Mouse (Mus musculus): ENCODE results near the gene Gm20219. TPM values are rescaled to one million over a fixed set of nuclear protein-coding genes. Genes with fewer than 3 reads are reported as not detected.

Gene Gm20219
- polyA plus RNA-seq, 1 experiment: 0.28 TPM

DNA sequence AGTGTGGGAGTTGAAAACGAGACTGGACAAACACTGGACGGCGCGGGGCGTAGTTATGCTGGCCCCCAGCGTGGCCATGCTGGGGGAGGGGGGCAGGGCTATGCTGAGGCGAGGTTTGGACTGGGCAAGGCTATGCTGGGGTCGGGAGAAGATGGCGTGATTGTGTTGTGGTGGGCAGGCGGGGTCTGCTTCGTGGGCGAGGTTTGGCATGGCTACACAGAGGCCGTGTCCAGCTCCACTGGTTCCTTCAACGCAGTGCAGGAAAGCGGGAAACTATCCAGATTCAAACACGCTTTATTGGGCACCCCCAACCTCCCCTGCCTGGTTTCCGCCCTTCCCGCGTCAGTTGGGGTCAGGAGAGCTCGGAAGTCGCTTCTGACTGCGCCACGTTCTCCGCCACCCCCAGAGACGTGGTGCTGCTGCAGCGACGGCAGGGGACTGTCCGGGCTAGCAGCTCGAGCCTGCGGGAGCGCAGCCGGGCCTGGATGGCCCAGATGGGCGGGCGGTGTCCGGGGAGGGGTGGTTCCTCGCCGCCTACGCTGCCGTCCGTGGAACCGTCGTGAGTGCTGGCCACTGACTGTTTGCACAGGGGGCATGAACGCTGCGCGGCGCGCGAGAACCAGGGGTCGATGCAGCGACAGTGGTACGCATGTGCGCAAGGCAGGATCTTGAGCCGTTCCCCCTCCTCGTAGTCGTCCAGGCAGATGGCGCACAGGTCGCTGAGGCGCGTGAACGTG lies 43.0 kb downstream of the Gm20219 start:
- Histone ChIP-seq H3K27me3 (ENCODE audit: control insufficient read depth, insufficient read depth, insufficient read length) (peaks cover 16% of the 10 kb centered on the region), H3K79me2 (ENCODE audit: control insufficient read depth, insufficient read depth) (no peaks in the 10 kb centered on the region), H3K4me2 (ENCODE audit: low read depth) (no peak overlapping the region), H3ac (ENCODE audit: control insufficient read depth, insufficient read length) (no peak overlapping the region), H3K36me3 (ENCODE audit: control insufficient read depth, insufficient read depth) (no peaks in the 10 kb centered on the region), H3K4me3 (no peak overlapping the region)
- TF ChIP-seq CEBPB (IDR thresholded peaks at IDR 0.05; ENCODE audit: insufficient read depth, poor library complexity, severe bottlenecking) (no peak), MAX (IDR thresholded peaks at IDR 0.05; ENCODE audit: low read depth) (no peak), REST (IDR thresholded peaks at IDR 0.05; ENCODE audit: insufficient read depth, insufficient read length) (no peak), MYOG (IDR thresholded peaks at IDR 0.05; ENCODE audit: control insufficient read depth in 1 of 3, insufficient read depth in 1 of 3, insufficient read length in 2 of 3, low read depth in 2 of 3) (no peak), MYOD1 (IDR thresholded peaks at IDR 0.05; ENCODE audit: control insufficient read depth in 1 of 3, insufficient read length in 2 of 3, low read depth in 2 of 3) (no peak), TCF12 (IDR thresholded peaks at IDR 0.05; ENCODE audit: insufficient read depth, poor library complexity, severe bottlenecking) (no peak)

DNA sequence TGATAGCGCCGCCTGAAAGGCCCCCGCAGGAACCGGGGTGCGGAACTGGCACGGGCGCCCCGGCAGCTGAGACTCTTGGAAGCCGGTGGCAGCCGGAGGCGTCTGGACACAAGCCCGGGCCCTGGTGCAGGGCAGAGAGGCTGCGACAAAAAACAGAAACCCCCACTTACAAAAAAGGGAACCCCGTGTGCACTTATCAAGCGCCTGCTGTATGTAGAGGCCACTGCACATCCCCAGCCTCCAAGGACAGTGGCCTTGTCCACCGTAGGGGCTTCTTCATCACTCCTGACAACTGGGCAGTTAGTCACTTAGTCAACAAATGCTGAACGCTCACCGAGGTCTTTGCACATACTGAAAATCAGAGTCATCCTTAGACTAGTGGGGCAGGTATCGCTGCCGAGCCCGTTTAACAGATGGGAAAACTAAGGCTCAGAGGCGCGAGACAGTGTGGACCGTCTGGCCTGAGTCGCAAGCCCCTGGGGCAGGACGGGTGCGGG lies 43.7 kb downstream of the Gm20219 start:
- no peaks in the 10 kb centered on the region for H3K36me3 ChIP-seq (ENCODE audit: control insufficient read depth, insufficient read depth)
- H3K4me3 ChIP-seq: no peak overlapping the region
- peaks cover 10% of the 10 kb centered on the region for H3K27me3 ChIP-seq (ENCODE audit: control insufficient read depth, insufficient read depth, insufficient read length)
- H3K79me2 ChIP-seq (ENCODE audit: control insufficient read depth, insufficient read depth): no peaks in the 10 kb centered on the region
- no peak for TF ChIP-seq SRF (IDR thresholded peaks at IDR 0.05; ENCODE audit: control insufficient read depth, insufficient read length, low read depth)
- no peak for TF ChIP-seq MYOD1 (IDR thresholded peaks at IDR 0.05; ENCODE audit: control insufficient read depth in 1 of 3, insufficient read length in 2 of 3, low read depth in 2 of 3)
- no peak for TF ChIP-seq TCF3 (IDR thresholded peaks at IDR 0.05; ENCODE audit: insufficient read length, low read depth)
- TF ChIP-seq MYOG (IDR thresholded peaks at IDR 0.05; ENCODE audit: control insufficient read depth in 1 of 3, insufficient read depth in 1 of 3, insufficient read length in 2 of 3, low read depth in 2 of 3): no peak
- TF ChIP-seq POLR2A (IDR thresholded peaks at IDR 0.05; ENCODE audit: insufficient read length, low read depth): no peak
- no peak for TF ChIP-seq REST (IDR thresholded peaks at IDR 0.05; ENCODE audit: insufficient read depth, insufficient read length)
- no peak for TF ChIP-seq POLR2AphosphoS2 (IDR thresholded peaks at IDR 0.05; ENCODE audit: insufficient read length, low read depth)
- no peak for TF ChIP-seq TCF12 (IDR thresholded peaks at IDR 0.05; ENCODE audit: insufficient read depth, poor library complexity, severe bottlenecking)
- TF ChIP-seq USF1 (IDR thresholded peaks at IDR 0.05; ENCODE audit: low read depth): no peak
- no peak for TF ChIP-seq CEBPB (IDR thresholded peaks at IDR 0.05; ENCODE audit: insufficient read depth, poor library complexity, severe bottlenecking)
- no peak for TF ChIP-seq MAX (IDR thresholded peaks at IDR 0.05; ENCODE audit: low read depth)
- TF ChIP-seq E2F4 (IDR thresholded peaks at IDR 0.05; ENCODE audit: insufficient read depth): no peak
- no peak overlapping the region for H3K4me2 ChIP-seq (ENCODE audit: low read depth)
- H3ac ChIP-seq (ENCODE audit: control insufficient read depth, insufficient read length): no peak overlapping the region

DNA sequence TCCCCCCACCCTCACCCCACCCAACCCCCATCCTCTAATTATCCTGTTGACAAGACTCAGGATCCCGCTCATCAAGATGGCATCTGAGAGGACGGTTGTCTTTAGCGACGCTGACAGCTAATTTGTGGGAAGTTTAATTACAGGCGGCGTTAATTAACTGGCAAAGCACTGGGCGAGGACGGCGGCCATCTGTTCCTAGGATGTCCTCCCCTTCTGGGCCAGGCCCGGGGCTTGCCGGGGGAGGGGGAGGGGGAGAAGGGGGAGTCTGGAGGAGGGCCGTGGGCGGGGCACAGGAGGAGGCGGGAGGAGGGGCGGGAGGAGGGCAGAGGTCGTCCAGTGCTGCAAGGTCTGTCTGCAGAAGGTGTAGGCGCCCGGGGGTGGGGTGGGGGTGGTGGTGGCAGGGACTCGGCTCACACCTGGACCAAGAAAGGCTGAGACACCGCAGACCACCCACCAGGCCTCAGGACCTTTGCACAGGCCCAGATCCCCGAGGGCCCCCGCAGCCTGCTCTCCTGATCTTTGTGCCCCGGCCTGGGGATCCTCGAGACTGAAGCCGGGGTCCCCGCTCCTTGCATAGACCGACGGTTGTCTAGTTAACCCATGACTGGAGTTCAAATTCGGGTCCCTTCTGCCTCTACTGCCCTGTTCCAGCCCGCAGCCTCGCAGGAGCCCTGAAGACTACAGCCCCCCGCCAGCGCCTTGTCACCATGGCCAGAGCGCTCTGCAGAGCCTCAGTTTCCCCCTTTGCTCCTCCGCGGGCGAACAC lies 44.3 kb downstream of the Gm20219 start:
- Histone ChIP-seq H3K4me3 (no peak overlapping the region), H3K27me3 (ENCODE audit: control insufficient read depth, insufficient read depth, insufficient read length) (peaks cover 4% of the 10 kb centered on the region), H3K36me3 (ENCODE audit: control insufficient read depth, insufficient read depth) (no peaks in the 10 kb centered on the region), H3ac (ENCODE audit: control insufficient read depth, insufficient read length) (no peak overlapping the region), H3K4me2 (ENCODE audit: low read depth) (no peak overlapping the region), H3K79me2 (ENCODE audit: control insufficient read depth, insufficient read depth) (no peaks in the 10 kb centered on the region)
- TF ChIP-seq MYOD1 (IDR thresholded peaks at IDR 0.05; ENCODE audit: control insufficient read depth in 1 of 3, insufficient read length in 2 of 3, low read depth in 2 of 3): no peak

DNA sequence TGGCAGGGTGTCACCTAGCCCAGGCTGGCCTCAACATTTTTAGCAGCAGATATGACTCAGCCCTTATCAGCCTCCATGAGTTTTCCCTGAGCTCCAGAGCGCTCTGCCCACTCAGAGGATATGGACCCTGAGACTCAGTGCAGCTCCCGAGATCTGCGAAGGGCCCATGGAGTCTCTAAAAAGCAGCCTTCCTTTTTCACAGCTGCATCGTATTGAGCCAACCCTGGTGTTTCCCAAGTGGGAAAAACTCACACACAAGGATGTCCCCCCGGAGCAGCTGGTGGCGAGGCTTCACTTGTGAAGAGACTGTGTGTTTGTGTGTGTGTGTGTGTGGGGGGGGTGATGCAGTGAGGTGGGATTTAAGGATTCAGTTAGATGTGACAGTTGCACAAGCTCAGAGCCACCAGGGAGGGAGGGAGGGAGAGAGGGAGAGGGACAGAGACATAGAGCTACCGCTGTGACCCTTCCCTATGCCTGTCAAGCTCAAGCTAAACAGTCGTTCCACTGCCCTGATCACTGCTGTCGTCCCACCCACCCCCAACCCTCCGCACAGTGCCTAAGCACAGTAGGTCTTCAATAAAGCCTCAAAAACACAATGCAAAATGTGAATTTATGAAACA lies 45.1 kb downstream of the Gm20219 start:
- no peak overlapping the region for H3ac ChIP-seq (ENCODE audit: control insufficient read depth, insufficient read length)
- H3K4me2 ChIP-seq (ENCODE audit: low read depth): no peak overlapping the region
- H3K79me2 ChIP-seq (ENCODE audit: control insufficient read depth, insufficient read depth): no peaks in the 10 kb centered on the region
- no peaks in the 10 kb centered on the region for H3K36me3 ChIP-seq (ENCODE audit: control insufficient read depth, insufficient read depth)
- peaks cover 4% of the 10 kb centered on the region for H3K27me3 ChIP-seq (ENCODE audit: control insufficient read depth, insufficient read depth, insufficient read length)
- no peak overlapping the region for H3K4me3 ChIP-seq
- TF ChIP-seq MYOG (IDR thresholded peaks at IDR 0.05; ENCODE audit: control insufficient read depth in 1 of 3, insufficient read depth in 1 of 3, insufficient read length in 2 of 3, low read depth in 2 of 3) (no peak), E2F4 (IDR thresholded peaks at IDR 0.05; ENCODE audit: insufficient read depth) (no peak), REST (IDR thresholded peaks at IDR 0.05; ENCODE audit: insufficient read depth, insufficient read length) (no peak), TCF12 (IDR thresholded peaks at IDR 0.05; ENCODE audit: insufficient read depth, poor library complexity, severe bottlenecking) (no peak), SRF (IDR thresholded peaks at IDR 0.05; ENCODE audit: control insufficient read depth, insufficient read length, low read depth) (no peak), MYOD1 (IDR thresholded peaks at IDR 0.05; ENCODE audit: control insufficient read depth in 1 of 3, insufficient read length in 2 of 3, low read depth in 2 of 3) (no peak), TCF3 (IDR thresholded peaks at IDR 0.05; ENCODE audit: insufficient read length, low read depth) (no peak), MAX (IDR thresholded peaks at IDR 0.05; ENCODE audit: low read depth) (no peak)
